Mouse (Mus musculus) limb, embryonic 15.5 days (tissue): ENCODE measurements at regions not wholly inside any gene's neighbourhood (a gene's known extent, or its start where the extent isn't known, plus 50 kb on each side); places are given as distances from the start of the nearest gene placed in this dataset.

Experiments used
- ATAC-seq: fragments of 200-750 bp; cut with Nextera tagmentation; 2 replicates; pipeline ENCODE4 v1.8.0; 2017; ENCODE audit warnings: low read depth, moderate TSS enrichment; ENCODE audit not compliant: insufficient number of reproducible peaks, low FRiP score, low TSS enrichment
- H3K27ac ChIP-seq: fragments of 300-500 bp; sonication (generic); 2 replicates; pipeline ENCODE4 v1.5.1; 2015; ENCODE audit warnings: moderate library complexity, mild to moderate bottlenecking, inconsistent platforms
- H3K27me3 ChIP-seq: fragments of 300-500 bp; sonication (generic); 2 replicates; pipeline ENCODE4 v1.6.1; 2015; ENCODE audit warnings: inconsistent platforms
- H3K36me3 ChIP-seq: fragments of 300-500 bp; sonication (generic); 2 replicates; pipeline ENCODE4 v1.6.1; 2015; ENCODE audit warnings: inconsistent platforms
- H3K4me1 ChIP-seq: fragments of 300-500 bp; sonication (generic); 2 replicates; pipeline ENCODE4 v1.6.1; 2015; ENCODE audit warnings: inconsistent platforms
- H3K4me2 ChIP-seq: fragments of 300-500 bp; sonication (generic); 2 replicates; pipeline ENCODE4 v1.6.1; 2015; ENCODE audit warnings: mild to moderate bottlenecking, inconsistent platforms
- H3K4me3 ChIP-seq: fragments of 300-500 bp; sonication (generic); 2 replicates; pipeline ENCODE4 v1.5.1; 2015; ENCODE audit warnings: mild to moderate bottlenecking, inconsistent platforms
- H3K9ac ChIP-seq: fragments of 300-500 bp; sonication (generic); 2 replicates; pipeline ENCODE4 v1.6.1; 2015; ENCODE audit warnings: inconsistent platforms
- H3K9me3 ChIP-seq: fragments of 300-500 bp; sonication (generic); 2 replicates; pipeline ENCODE4 v1.6.1; 2016; ENCODE audit warnings: inconsistent platforms
- WGBS: fragments of 180-500 bp; shearing (Covaris S2); methylation state at CpG from one replicate; pipeline ENCODE4 v1.1.7; 2015; 5-methylcytosine and 5-hydroxymethylcytosine counted together

- Histone ChIP-seq H3K9me3 (no peaks in the 10 kb centered on the region), H3K4me3 (no peak overlapping the region), H3K4me2 (no peak overlapping the region), H3K36me3 (no peaks in the 10 kb centered on the region), H3K4me1 (no peaks in the 10 kb centered on the region), H3K27ac (no peak overlapping the region), H3K27me3 (no peaks in the 10 kb centered on the region), H3K9ac (no peak overlapping the region)
- 56% methylated on average over 12 of the region's 12 CpGs for WGBS
- no peak for ATAC-seq
These were observed 99.9 kb upstream of the Rreb1 start for GRCm38 (mm10) chr13:37678251-37678650.

GRCm38 (mm10) chr13:37678772-37679171 lies 99.4 kb upstream of the Rreb1 start:
- Histone ChIP-seq H3K27me3 (no peaks in the 10 kb centered on the region), H3K9ac (no peak overlapping the region), H3K4me3 (no peak overlapping the region), H3K27ac (no peak overlapping the region), H3K4me1 (no peaks in the 10 kb centered on the region), H3K9me3 (no peaks in the 10 kb centered on the region), H3K36me3 (no peaks in the 10 kb centered on the region), H3K4me2 (no peak overlapping the region)
- ATAC-seq: no peak
- WGBS: 86% methylated on average over 9 of the region's 9 CpGs

GRCm38 (mm10) chr13:37680837-37681619 lies 97.2 kb upstream of the Rreb1 start:
- no peak overlapping the region for H3K27ac ChIP-seq
- no peaks in the 10 kb centered on the region for H3K4me1 ChIP-seq
- 46% methylated on average over 4 of the region's 4 CpGs for WGBS
- no peak overlapping the region for H3K4me2 ChIP-seq
- H3K9me3 ChIP-seq: no peaks in the 10 kb centered on the region
- H3K27me3 ChIP-seq: no peaks in the 10 kb centered on the region
- H3K4me3 ChIP-seq: no peak overlapping the region
- no peaks in the 10 kb centered on the region for H3K36me3 ChIP-seq
- no peak overlapping the region for H3K9ac ChIP-seq
- no peak for ATAC-seq

GRCm38 (mm10) chr13:37683045-37683679 lies 95.0 kb upstream of the Rreb1 start:
- H3K4me1 ChIP-seq: no peaks in the 10 kb centered on the region
- no peak for ATAC-seq
- no peak overlapping the region for H3K9ac ChIP-seq
- H3K27me3 ChIP-seq: no peaks in the 10 kb centered on the region
- no peak overlapping the region for H3K27ac ChIP-seq
- H3K4me3 ChIP-seq: no peak overlapping the region
- no peaks in the 10 kb centered on the region for H3K9me3 ChIP-seq
- H3K36me3 ChIP-seq: no peaks in the 10 kb centered on the region
- no peak overlapping the region for H3K4me2 ChIP-seq
- 70% methylated on average over 6 of the region's 6 CpGs for WGBS

- no peaks in the 10 kb centered on the region for H3K9me3 ChIP-seq
- H3K27me3 ChIP-seq: no peaks in the 10 kb centered on the region
- H3K9ac ChIP-seq: no peak overlapping the region
- H3K27ac ChIP-seq: no peak overlapping the region
- no peaks in the 10 kb centered on the region for H3K4me1 ChIP-seq
- no peaks in the 10 kb centered on the region for H3K36me3 ChIP-seq
- H3K4me3 ChIP-seq: no peak overlapping the region
- WGBS: 70% methylated on average over 2 of the region's 2 CpGs
- no peak for ATAC-seq
- H3K4me2 ChIP-seq: no peak overlapping the region
These were observed 92.6 kb upstream of the Rreb1 start for GRCm38 (mm10) chr13:37685617-37686016.

GRCm38 (mm10) chr13:37686109-37686508 lies 92.1 kb upstream of the Rreb1 start:
- Histone ChIP-seq H3K9me3 (no peaks in the 10 kb centered on the region), H3K4me1 (no peaks in the 10 kb centered on the region), H3K36me3 (no peaks in the 10 kb centered on the region), H3K4me3 (no peak overlapping the region), H3K27ac (no peak overlapping the region), H3K4me2 (no peak overlapping the region), H3K9ac (no peak overlapping the region), H3K27me3 (no peaks in the 10 kb centered on the region)
- ATAC-seq: no peak
- WGBS: 59% methylated on average over 2 of the region's 2 CpGs

GRCm38 (mm10) chr13:37689127-37689777 lies 88.9 kb upstream of the Rreb1 start:
- H3K27me3 ChIP-seq: no peaks in the 10 kb centered on the region
- no peak overlapping the region for H3K27ac ChIP-seq
- WGBS: 83% methylated on average over 6 of the region's 6 CpGs
- H3K4me1 ChIP-seq: no peaks in the 10 kb centered on the region
- no peaks in the 10 kb centered on the region for H3K9me3 ChIP-seq
- H3K4me2 ChIP-seq: no peak overlapping the region
- no peak for ATAC-seq
- H3K4me3 ChIP-seq: no peak overlapping the region
- H3K9ac ChIP-seq: no peak overlapping the region
- H3K36me3 ChIP-seq: no peaks in the 10 kb centered on the region

GRCm38 (mm10) chr13:37691855-37692445 lies 86.2 kb upstream of the Rreb1 start:
- no peak for ATAC-seq

GRCm38 (mm10) chr13:37693617-37694016 lies 84.6 kb upstream of the Rreb1 start:
- Histone ChIP-seq H3K27ac (no peak overlapping the region), H3K4me3 (no peak overlapping the region), H3K9ac (no peak overlapping the region), H3K4me1 (no peaks in the 10 kb centered on the region), H3K9me3 (no peaks in the 10 kb centered on the region), H3K4me2 (no peak overlapping the region), H3K36me3 (no peaks in the 10 kb centered on the region), H3K27me3 (no peaks in the 10 kb centered on the region)
- no peak for ATAC-seq
- WGBS: 81% methylated on average over 3 of the region's 3 CpGs

More at GRCm38 (mm10) chr13:37691855-37692445, 86.2 kb upstream of the Rreb1 start:
- Histone ChIP-seq H3K27ac (no peak overlapping the region), H3K4me1 (no peaks in the 10 kb centered on the region), H3K9me3 (no peaks in the 10 kb centered on the region), H3K4me2 (no peak overlapping the region), H3K9ac (no peak overlapping the region), H3K36me3 (no peaks in the 10 kb centered on the region), H3K27me3 (no peaks in the 10 kb centered on the region), H3K4me3 (no peak overlapping the region)
- 54% methylated on average over 5 of the region's 5 CpGs for WGBS

- H3K36me3 ChIP-seq: no peaks in the 10 kb centered on the region
- no peaks in the 10 kb centered on the region for H3K4me1 ChIP-seq
- WGBS: 55% methylated on average over 1 of the region's 1 CpGs
- H3K9ac ChIP-seq: no peak overlapping the region
- H3K27ac ChIP-seq: no peak overlapping the region
- no peak for ATAC-seq
- H3K27me3 ChIP-seq: no peaks in the 10 kb centered on the region
- no peaks in the 10 kb centered on the region for H3K9me3 ChIP-seq
- no peak overlapping the region for H3K4me3 ChIP-seq
- H3K4me2 ChIP-seq: no peak overlapping the region
These were observed 73.7 kb upstream of the Rreb1 start for GRCm38 (mm10) chr13:37704475-37704874.

- Histone ChIP-seq H3K9me3 (no peaks in the 10 kb centered on the region), H3K4me3 (no peak overlapping the region), H3K4me2 (no peak overlapping the region), H3K27ac (no peak overlapping the region), H3K36me3 (no peaks in the 10 kb centered on the region), H3K27me3 (no peaks in the 10 kb centered on the region), H3K4me1 (no peaks in the 10 kb centered on the region), H3K9ac (no peak overlapping the region)
- no peak for ATAC-seq
- 89% methylated on average over 2 of the region's 2 CpGs for WGBS
These were observed 72.7 kb upstream of the Rreb1 start for GRCm38 (mm10) chr13:37705482-37705881.

GRCm38 (mm10) chr13:37710913-37711312 lies 67.3 kb upstream of the Rreb1 start:
- WGBS: 70% methylated on average over 5 of the region's 5 CpGs
- no peak overlapping the region for H3K4me3 ChIP-seq
- H3K27ac ChIP-seq: no peak overlapping the region
- H3K4me1 ChIP-seq: no peaks in the 10 kb centered on the region
- no peak overlapping the region for H3K4me2 ChIP-seq
- no peaks in the 10 kb centered on the region for H3K36me3 ChIP-seq
- no peak overlapping the region for H3K9ac ChIP-seq
- H3K9me3 ChIP-seq: no peaks in the 10 kb centered on the region
- H3K27me3 ChIP-seq: no peaks in the 10 kb centered on the region
- no peak for ATAC-seq
